Mouse (Mus musculus): ENCODE measurements around the gene Pcca.

Pcca gene

DNA sequence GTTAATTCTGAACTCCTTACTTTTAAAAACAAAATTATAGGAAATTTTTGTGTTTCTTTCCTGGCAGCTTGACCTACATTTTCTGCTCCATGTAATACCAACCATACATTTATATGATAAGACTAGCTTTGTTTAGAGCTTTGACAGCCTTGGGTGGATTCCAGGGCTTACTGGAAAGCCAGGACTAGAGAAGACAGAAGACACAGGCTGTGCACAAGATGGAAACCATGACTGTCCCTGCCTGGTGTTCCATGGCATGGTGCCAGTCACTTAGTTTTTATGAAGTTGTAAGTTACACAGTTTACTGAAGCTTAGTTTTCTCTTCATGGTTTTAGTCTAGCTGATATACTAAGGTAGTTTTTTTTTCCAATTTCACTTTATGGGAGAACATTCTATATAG, 202.7 kb downstream of the Pcca start:
- no peak for DNase-seq (ENCODE audit: extremely low spot score, low spot score)

- DNase-seq (ENCODE audit: extremely low spot score, low spot score) = no peak
These were observed 214.0 kb downstream of the Pcca start for GRCm38 (mm10) chr14:122747860-122748842.

DNA sequence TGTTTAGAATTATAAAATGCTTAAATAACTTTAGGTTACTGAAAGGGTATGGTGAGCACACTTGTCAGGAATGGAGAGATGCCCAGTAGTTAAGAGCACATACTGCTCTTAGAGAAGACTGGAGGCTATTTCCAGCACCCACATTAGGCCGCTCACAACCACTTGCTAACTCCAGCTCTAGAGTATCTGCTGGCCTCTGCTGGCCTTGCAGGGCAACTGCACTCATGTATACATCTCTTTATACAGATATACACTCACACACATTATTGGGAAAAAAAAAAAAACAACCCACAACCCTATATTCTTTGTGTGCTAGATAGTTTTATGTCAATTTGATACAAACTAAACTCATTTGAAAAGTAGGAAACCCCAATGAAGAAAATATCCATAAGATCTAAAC, 217.4 kb downstream of the Pcca start:
- no peak for DNase-seq (ENCODE audit: extremely low spot score, low spot score)

- DNase-seq (ENCODE audit: extremely low spot score, low spot score) = no peak
These were observed 219.2 kb downstream of the Pcca start for GRCm38 (mm10) chr14:122753278-122753677.

- no peak for DNase-seq (ENCODE audit: extremely low spot score, low spot score)
These were observed 220.2 kb downstream of the Pcca start for GRCm38 (mm10) chr14:122754311-122754710.

GRCm38 (mm10) chr14:122755559-122755958, 221.4 kb downstream of the Pcca start:
- peak; percentile 45 for DNase-seq (ENCODE audit: extremely low spot score, low spot score)

GRCm38 (mm10) chr14:122756671-122757070, 222.5 kb downstream of the Pcca start:
- no peak for DNase-seq (ENCODE audit: extremely low spot score, low spot score)

DNA sequence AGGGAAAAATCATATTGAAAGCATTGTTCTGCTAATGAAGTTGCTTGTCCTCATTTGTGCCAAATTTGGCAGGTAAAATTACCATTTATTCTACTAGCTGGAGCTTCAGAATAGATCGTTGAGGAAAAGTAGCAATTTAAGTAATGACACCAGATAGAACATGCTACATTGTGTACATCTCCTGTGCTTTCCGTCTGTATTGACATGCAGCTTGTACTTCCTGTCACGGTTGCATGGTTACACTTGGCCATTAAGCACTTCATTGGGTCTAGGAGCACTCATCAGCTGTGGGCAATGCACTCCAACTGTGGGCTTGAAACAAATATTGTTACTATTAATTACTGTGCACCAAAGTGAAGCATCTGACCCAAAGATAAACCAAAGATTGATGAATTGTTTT, 225.8 kb downstream of the Pcca start:
- no peak for DNase-seq (ENCODE audit: extremely low spot score, low spot score)

DNA sequence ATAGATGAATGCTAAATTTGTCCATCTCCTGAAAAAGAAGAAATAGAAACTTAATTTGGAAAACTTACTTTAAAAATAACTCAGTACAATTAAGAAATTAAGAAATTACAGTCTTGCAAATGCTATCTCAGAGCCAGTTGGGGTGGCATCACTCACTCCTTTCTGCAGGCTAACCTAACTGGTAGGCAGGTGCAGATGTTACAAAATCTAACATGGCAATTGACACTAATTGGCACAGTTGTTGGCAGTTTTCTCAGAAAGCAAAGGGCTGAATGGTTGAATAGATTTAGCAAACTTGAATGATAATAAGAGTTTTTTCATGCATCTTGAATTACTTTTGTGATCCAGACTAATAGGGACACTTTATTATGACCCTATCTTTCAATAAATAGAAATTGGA, 226.7 kb downstream of the Pcca start:
- no peak for DNase-seq (ENCODE audit: extremely low spot score, low spot score)

DNA sequence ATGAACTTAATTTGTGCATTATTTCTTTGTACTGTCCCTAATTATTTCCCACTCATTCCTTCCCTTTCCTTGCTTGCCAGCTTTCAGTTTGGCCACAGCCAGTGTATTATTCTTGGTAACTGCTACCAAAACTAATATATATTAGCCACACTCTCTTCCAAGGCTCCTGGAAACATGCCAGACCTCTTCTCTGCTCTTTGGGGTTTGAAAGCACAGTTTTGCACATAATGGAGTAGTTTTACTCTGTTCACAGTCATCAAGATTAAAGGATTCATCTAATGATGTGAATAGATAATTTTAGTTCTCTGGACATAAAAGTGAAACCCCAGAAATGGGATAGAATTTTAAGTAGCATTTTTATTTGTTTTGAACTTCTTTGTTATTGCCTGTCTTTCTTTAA, 228.5 kb downstream of the Pcca start:
- no peak for DNase-seq (ENCODE audit: extremely low spot score, low spot score)

GRCm38 (mm10) chr14:122765951-122766350, 231.8 kb downstream of the Pcca start:
- DNase-seq (ENCODE audit: extremely low spot score, low spot score) = no peak

- no peak for DNase-seq (ENCODE audit: extremely low spot score, low spot score)
These were observed 232.3 kb downstream of the Pcca start for GRCm38 (mm10) chr14:122766448-122766847.

DNA sequence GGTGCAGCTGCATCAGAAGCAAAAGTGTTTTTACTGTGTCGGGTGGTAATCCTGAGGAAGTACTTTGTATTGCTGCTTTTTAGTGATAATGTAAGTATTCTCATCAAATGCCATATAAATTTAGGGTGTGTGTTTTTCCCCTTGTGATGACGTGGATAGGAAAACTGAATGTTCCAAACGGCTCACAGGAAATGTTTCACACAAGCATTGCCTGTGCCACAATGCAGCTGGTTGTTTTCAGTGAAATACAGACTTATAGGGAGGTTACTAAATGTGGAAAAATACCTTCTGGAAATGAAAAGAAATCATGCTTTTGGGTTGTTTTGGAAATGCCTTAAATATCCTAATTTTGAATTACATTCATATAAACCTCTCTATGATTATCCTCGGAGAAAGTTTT, 250.6 kb downstream of the Pcca start:
- no peak for DNase-seq (ENCODE audit: extremely low spot score, low spot score)

DNA sequence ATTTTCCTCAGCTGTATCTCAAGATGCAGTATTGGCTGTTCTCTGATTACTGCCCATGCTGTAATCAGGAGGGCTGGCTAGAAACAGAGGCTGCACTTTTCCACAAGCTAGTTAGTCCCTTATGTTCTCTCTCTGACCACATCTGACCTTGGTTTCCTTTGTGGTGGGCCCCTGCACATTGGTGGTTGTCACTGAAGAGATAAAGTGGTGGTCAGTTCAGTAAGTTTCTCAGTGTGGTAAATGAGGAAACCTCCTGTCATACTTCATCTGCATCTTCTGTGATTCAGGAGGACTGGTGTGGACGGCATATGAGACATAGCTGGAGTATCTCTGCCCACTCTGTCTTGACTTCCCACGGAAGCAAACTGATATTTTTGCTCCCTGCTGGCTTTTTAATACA, 254.1 kb downstream of the Pcca start:
- DNase-seq (ENCODE audit: extremely low spot score, low spot score) = no peak

DNA sequence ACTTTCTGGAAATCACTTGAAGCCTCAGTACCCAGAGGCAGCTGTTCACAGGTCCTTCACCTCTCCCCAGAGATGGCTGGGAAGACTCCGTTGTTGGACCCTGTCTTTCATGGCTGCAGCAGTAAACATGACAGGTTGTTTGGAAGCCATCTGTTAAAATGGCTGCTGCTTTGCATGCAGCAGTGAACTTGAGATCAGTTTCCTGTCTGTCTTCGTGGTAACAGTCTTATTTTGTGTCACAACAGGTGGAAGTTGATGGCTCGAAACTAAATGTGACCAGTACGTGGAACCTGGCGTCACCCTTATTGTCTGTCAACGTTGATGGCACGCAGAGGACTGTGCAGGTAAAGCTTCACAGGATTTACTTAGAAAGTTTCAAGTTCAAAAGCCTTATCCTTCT, 256.0 kb downstream of the Pcca start:
- no peak for DNase-seq (ENCODE audit: extremely low spot score, low spot score)

GRCm38 (mm10) chr14:122793368-122793767, 259.2 kb downstream of the Pcca start:
- no peak for DNase-seq (ENCODE audit: extremely low spot score, low spot score)

DNA sequence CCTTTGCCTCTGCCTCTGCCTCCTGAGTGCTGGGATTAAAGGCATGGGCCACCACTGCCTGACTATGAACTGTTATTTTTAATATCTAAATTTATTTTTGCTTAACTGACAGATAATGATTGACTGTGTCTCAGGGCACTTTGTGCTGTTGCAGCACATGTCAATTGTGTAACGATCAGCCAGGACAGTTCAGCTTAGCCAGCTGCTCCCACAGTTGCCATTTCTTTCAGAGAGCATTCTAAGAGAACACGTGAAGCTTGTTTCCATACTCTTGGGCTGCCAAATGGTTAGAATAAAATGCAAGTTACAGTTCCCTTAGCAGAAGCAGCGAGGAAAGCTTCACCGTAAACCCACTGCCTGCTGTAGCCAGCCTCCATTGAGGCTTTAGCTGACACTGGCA, 266.2 kb downstream of the Pcca start:
- DNase-seq (ENCODE audit: extremely low spot score, low spot score) = no peak

GRCm38 (mm10) chr14:122821002-122821401, 286.9 kb downstream of the Pcca start:
- no peak for DNase-seq (ENCODE audit: extremely low spot score, low spot score)

DNA sequence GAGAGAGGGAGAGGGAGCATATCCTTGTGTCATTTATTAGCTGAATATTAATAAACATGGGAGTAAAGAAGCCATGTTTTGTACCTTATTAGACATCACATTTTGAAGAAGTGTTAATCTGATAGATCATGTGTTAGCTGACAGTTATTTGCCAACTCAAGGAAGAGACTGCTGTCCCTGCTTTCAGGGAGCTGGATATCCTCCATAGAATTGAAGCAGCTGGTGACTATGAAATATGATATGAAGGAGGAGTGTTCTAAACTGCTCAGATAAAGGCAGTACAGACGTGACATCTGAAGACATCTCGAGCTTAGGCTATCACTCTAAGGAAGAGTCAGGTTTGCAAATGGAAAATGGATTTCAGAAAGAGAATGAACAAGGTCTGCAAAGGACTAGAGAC, 289.7 kb downstream of the Pcca start:
- no peak for DNase-seq (ENCODE audit: extremely low spot score, low spot score)

DNA sequence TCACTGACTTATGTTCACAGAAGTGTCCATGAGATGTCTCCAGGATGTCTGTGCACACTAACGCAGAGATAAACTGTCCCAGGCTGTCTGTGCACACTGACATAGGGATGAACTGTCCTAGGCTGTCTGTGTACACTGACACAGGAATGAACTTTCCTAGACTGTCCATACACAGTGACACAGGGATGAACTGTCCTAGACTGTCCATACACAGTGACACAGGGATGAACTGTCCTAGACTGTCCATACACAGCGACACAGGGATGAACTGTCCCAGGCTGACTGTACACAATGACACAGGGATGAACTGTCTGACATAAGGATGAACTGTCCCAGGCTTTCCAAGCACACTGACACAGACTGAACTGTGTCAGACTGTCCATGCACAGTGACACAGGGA, 291.3 kb downstream of the Pcca start:
- no peak for DNase-seq (ENCODE audit: extremely low spot score, low spot score)

DNA sequence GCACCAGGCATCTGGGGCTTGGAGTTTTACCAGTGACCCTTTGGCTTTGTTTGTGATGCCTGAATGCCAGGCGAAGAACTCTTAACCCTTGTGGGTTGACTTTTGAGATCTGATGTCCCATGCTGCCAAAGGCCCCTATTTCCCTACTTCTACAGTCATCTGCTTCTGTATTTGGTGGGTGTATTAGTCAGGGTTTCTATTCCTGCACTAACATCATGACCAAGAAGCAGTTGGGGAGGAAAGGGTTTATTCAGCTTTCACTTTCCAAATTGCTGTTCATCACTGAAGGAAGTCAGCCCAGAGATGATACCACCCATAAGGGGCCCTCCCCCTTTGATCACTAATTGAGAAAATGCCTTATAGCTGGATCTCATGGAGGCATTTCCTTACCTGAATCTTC, 296.3 kb downstream of the Pcca start:
- DNase-seq (ENCODE audit: extremely low spot score, low spot score) = no peak

DNA sequence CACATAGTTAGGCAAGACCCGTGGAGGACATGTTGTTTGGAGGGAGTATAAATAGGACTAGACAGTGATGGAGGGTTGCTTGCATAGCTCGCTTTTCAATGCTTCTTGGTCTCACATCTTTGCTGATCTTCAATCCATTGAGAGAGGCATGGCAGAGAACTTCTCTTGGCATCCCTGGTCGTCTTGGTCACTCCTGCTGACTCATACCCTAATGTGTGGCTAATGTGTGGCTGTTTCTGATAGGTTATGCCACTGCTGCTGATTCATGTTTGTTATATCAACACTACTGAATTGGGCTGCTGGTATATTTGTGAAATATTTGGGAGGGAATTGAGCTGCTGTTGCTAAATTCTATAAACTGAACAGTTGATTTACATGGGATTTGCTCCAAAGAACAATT, 299.5 kb downstream of the Pcca start:
- no peak for DNase-seq (ENCODE audit: extremely low spot score, low spot score)

DNA sequence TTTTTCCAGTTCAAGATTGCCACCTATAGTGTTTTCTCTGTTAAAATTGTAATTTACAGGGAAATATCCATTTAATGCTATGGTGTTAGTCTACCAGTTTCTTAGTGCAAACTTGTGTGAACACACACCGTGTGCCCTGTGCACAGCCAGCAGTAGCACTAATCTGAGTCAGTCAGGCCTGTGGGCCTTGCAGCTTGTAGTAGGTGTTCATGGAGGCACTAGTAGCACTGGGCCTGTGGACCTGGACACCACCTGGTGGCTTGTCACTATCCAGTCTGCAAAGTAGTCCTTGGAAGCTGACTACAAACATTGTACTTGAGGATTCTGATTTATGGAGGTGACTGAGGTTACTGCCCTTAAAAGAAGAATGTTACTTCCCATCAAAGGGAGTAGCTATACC, 300.6 kb downstream of the Pcca start:
- no peak for DNase-seq (ENCODE audit: extremely low spot score, low spot score)
